ENCODE assay signal across 10 mouse cellular contexts in the genomic region with DNA sequence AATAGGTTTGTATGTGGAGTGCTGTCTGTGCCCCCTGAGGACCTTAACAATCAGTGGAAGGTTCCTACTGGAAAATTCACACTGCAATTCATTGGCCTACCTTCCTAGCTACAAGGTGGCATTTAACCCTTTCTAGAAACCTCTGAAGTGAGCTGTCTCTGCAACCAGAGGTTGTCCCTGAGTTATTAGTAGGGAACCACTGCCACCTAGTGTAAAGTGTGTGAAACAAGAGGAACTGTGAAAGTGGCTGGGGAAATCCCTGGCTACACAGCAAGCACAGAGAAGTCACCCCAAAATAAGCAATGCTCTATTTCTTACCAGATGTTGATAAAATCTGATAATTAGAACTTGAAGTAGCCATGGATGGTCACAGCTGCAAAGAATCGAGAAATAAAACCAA. TPM values are rescaled to one million over a fixed set of nuclear protein-coding genes. Genes with fewer than 3 reads are reported as not detected.
DNase-seq lines count a peak whose midpoint lies in the region; ATAC-seq and TF ChIP-seq lines count a peak whose summit lies in the region.
"Had no signal": no experiment of that assay in that cellular context is flagged by ENCODE, and none has a peak within 500 bp of the region (broad histone marks: within the 10 kb centered on the region; RNA-seq: fewer than 3 reads in every experiment).

No protein-coding gene starts in this region.

- H3K4me2 ChIP-seq in heart, postnatal 0 days (ENCODE audit: low read depth, low read length), result no peak overlapping the region
- H3K4me2 ChIP-seq in liver, postnatal 0 days (ENCODE audit: low read depth, low read length), result no peak overlapping the region
- H3K4me2 ChIP-seq in liver, embryonic 11.5 days, result no peak overlapping the region

- TF ChIP-seq CTCF in heart, postnatal 0 days (IDR thresholded peaks at IDR 0.05; ENCODE audit: low read depth), result peak; percentile 68
- TF ChIP-seq CTCF in liver, postnatal 0 days (IDR thresholded peaks at IDR 0.05; ENCODE audit: low read depth), result peak; percentile 53

- no peaks in the 10 kb centered on the region for H3K4me1 ChIP-seq in heart, postnatal 0 days (ENCODE audit: control insufficient read depth, insufficient read depth)
- no peaks in the 10 kb centered on the region for H3K4me1 ChIP-seq in liver, postnatal 0 days (ENCODE audit: insufficient read depth)
- no peaks in the 10 kb centered on the region for H3K4me1 ChIP-seq in liver, embryonic 11.5 days (replicated peaks; ENCODE audit: control insufficient read depth, insufficient read depth, low read length)
- H3K4me1 ChIP-seq: hindbrain, embryonic 10.5 days had no signal

- no peaks in the 10 kb centered on the region for H3K27me3 ChIP-seq in heart, postnatal 0 days (ENCODE audit: control insufficient read depth, insufficient read depth, low read length)
- H3K27me3 ChIP-seq in liver, postnatal 0 days (ENCODE audit: insufficient read depth, low read length), result no peaks in the 10 kb centered on the region
- H3K27me3 ChIP-seq in liver, embryonic 11.5 days (replicated peaks; ENCODE audit: control insufficient read depth, insufficient read depth, low read length), result no peaks in the 10 kb centered on the region; the same call in 1 of the 2 replicates

- no peak overlapping the region for H3K4me3 ChIP-seq in heart, postnatal 0 days (ENCODE audit: low read depth, low read length)
- H3K4me3 ChIP-seq in liver, postnatal 0 days (ENCODE audit: low read depth, low read length), result no peak overlapping the region
- no peak overlapping the region for H3K4me3 ChIP-seq in liver, embryonic 11.5 days (ENCODE audit: low read depth, low read length)
- H3K4me3 ChIP-seq: hindbrain, embryonic 10.5 days had no signal

- H3K9ac ChIP-seq in heart, postnatal 0 days (replicated peaks; ENCODE audit: low read depth, low read length), result no peak overlapping the region
- H3K9ac ChIP-seq in liver, postnatal 0 days (replicated peaks), result no peak overlapping the region
- H3K9ac ChIP-seq in liver, embryonic 11.5 days (ENCODE audit: low read depth, low read length), result no peak overlapping the region

- WGBS in heart, postnatal 0 days, result 9% methylated on average over 1 of the region's 1 CpGs
- 8% methylated on average over 1 of the region's 1 CpGs for WGBS in liver, postnatal 0 days (ENCODE audit: insufficient replicate concordance)
- 10% methylated on average over 1 of the region's 1 CpGs for WGBS in liver, embryonic 11.5 days

- no peaks in the 10 kb centered on the region for H3K36me3 ChIP-seq in heart, postnatal 0 days (replicated peaks; ENCODE audit: control insufficient read depth, insufficient read depth, low read length)
- H3K36me3 ChIP-seq in liver, postnatal 0 days (replicated peaks; ENCODE audit: insufficient read depth, low read length), result no peaks in the 10 kb centered on the region
- H3K36me3 ChIP-seq in liver, embryonic 11.5 days (ENCODE audit: control insufficient read depth, insufficient read depth, low read length), result no peaks in the 10 kb centered on the region
- H3K36me3 ChIP-seq: hindbrain, embryonic 10.5 days had no signal

- no peak for TF ChIP-seq EP300 in heart, postnatal 0 days (IDR thresholded peaks at IDR 0.05; ENCODE audit: low read depth)
- TF ChIP-seq EP300 in liver, postnatal 0 days (IDR thresholded peaks at IDR 0.05; ENCODE audit: low read depth), result no peak

- no peak overlapping the region for H3K27ac ChIP-seq in heart, postnatal 0 days (ENCODE audit: low read depth)
- no peak overlapping the region for H3K27ac ChIP-seq in liver, postnatal 0 days (ENCODE audit: low read depth)
- H3K27ac ChIP-seq in liver, embryonic 11.5 days (ENCODE audit: low read depth, low read length), result no peak overlapping the region
- H3K27ac ChIP-seq: hindbrain, embryonic 10.5 days had no signal

- no peak for ATAC-seq in heart, postnatal 0 days (ENCODE audit: insufficient read depth, low read depth)
- ATAC-seq in liver, postnatal 0 days, result no peak
- ATAC-seq in liver, embryonic 11.5 days (replicated peaks; ENCODE audit: low FRiP score), result no peak

- H3K9me3 ChIP-seq in heart, postnatal 0 days (replicated peaks; ENCODE audit: control insufficient read depth, low read length), result peaks cover 11% of the 10 kb centered on the region
- H3K9me3 ChIP-seq in liver, postnatal 0 days (ENCODE audit: low read length), result peaks cover 10% of the 10 kb centered on the region
- H3K9me3 ChIP-seq in liver, embryonic 11.5 days (ENCODE audit: control insufficient read depth, low read length), result peaks cover 4% of the 10 kb centered on the region; the same call in 1 of the 2 replicates

- DNase-seq in heart, postnatal 0 days (ENCODE audit: low spot score), result peak; percentile 12
- no peak for DNase-seq in heart, adult 8-10 months (ENCODE audit: low spot score)
- no peak for DNase-seq in liver, postnatal 0 days
- DNase-seq in liver, embryonic 11.5 days (ENCODE audit: low spot score), result no peak
- peak; percentile 40 for DNase-seq in NIH3T3 (ENCODE audit: low read depth)
- peak; percentile 43 for DNase-seq in induced T-regulatory cell, adult 2 months (ENCODE audit: low read depth)
- no peak for DNase-seq in c-Kit-positive CD71-positive TER-119-positive erythroid progenitor cells, embryonic 14.5 days (ENCODE audit: low spot score)
- no peak for DNase-seq in urinary bladder, adult 2 months (ENCODE audit: low spot score)
- DNase-seq: cerebellum, adult 11 months had no signal

RNA-seq across cellular contexts. Expression of a gene that starts 31.6 kb away (rescaled TPM):
- total RNA-seq in heart, postnatal 0 days (2014; rRNA removed; ENCODE audit: low replicate concordance), result 3.9 and 6.3 TPM in 2 replicates
- 5.2 and 5.5 TPM in 2 replicates for polyA plus RNA-seq in heart, postnatal 0 days (2015; fragmentation: Nextera tagmentation; extraction: Ambion mirVana)
- 10 to 100 TPM; 21.6 to 32.9 (median 25.9) TPM for total RNA-seq in heart, adult 8-10 months (2022)
- polyA plus RNA-seq in liver, postnatal 0 days (2015; fragmentation: Nextera tagmentation; extraction: Ambion mirVana), result 0.69 and 1.00 TPM in 2 replicates
- 1.8 and 2.1 TPM in 2 replicates for polyA plus RNA-seq in liver, embryonic 11.5 days (2014; fragmentation: Nextera tagmentation; extraction: Ambion mirVana)
- polyA plus RNA-seq in urinary bladder, adult 2 months (2012; rRNA removed), result 6.5 and 10.3 TPM in 2 replicates

Comparison
In these comparisons a context has a peak if more than half of its experiments do, and no peak if none do; other contexts are left out.
1. DNase-seq: peak in heart, postnatal 0 days (single experiment), NIH3T3 (single experiment) and induced T-regulatory cell, adult 2 months (single experiment); none in heart, adult 8-10 months (single experiment), liver, postnatal 0 days (single experiment), liver, embryonic 11.5 days (single experiment), c-Kit-positive CD71-positive TER-119-positive erythroid progenitor cells, embryonic 14.5 days (single experiment) and urinary bladder, adult 2 months (single experiment).